Mouse (Mus musculus): ENCODE measurements at regions not wholly inside any gene's neighbourhood (a gene's known extent, or its start where the extent isn't known, plus 50 kb on each side); places are given as distances from the start of the nearest gene placed in this dataset.

DNA sequence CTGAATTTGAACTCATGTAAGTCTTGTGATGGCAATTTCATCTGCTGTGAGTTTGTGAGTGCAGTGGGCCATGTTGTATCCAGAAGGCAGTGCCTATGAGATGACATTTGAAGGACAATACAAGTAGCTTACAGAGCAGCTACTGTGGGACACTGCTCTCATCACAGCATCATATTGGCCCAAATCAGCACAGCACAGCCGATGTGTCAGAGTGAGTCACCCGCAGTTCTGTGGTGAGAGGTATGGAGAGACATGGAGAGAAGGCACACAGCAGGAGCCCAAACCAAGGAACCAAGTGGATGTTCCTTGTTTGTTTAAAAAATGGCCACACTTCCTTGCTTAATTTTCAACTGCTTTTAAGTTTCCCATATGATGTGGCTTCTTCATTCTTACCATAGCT is 617.3 kb downstream of the Tmem132b start:
- TF ChIP-seq IRF4 (IDR thresholded peaks at IDR 0.05; ENCODE audit: low read depth, low read length) (no peak), NELFE (IDR thresholded peaks at IDR 0.05; ENCODE audit: low read depth, low read length) (no peak), POLR2AphosphoS2 (IDR thresholded peaks at IDR 0.05; ENCODE audit: low read depth, low read length) (no peak), BHLHE40 (IDR thresholded peaks at IDR 0.05; ENCODE audit: low read depth, low read length) (no peak), MYC (IDR thresholded peaks at IDR 0.05; ENCODE audit: low read depth, low read length) (no peak), CHD1 (IDR thresholded peaks at IDR 0.05; ENCODE audit: low read depth, low read length) (no peak), RAD21 (IDR thresholded peaks at IDR 0.05; ENCODE audit: low read depth, low read length) (no peak), ELF1 (IDR thresholded peaks at IDR 0.05; ENCODE audit: low read depth, low read length) (no peak), CTCF (conservative IDR thresholded peaks at IDR 0.05 in 1 of 2, IDR thresholded peaks at IDR 0.05 in 1 of 2; ENCODE audit: low read depth in 2 of 2, low read length in 2 of 2) (no peak), CHD2 (IDR thresholded peaks at IDR 0.05; ENCODE audit: low read length) (no peak), HCFC1 (IDR thresholded peaks at IDR 0.05; ENCODE audit: low read depth, low read length) (no peak), MAX (IDR thresholded peaks at IDR 0.05; ENCODE audit: low read length) (no peak), GABPA (IDR thresholded peaks at IDR 0.05; ENCODE audit: insufficient replicate concordance, low read depth, low read length) (no peak), KAT2A (IDR thresholded peaks at IDR 0.05; ENCODE audit: insufficient replicate concordance, low read length) (no peak), ZC3H11A (IDR thresholded peaks at IDR 0.05; ENCODE audit: low read depth, low read length) (no peak), ETS1 (conservative IDR thresholded peaks at IDR 0.05; ENCODE audit: low read depth, low read length) (no peak), USF2 (conservative IDR thresholded peaks at IDR 0.05; ENCODE audit: low read depth, low read length) (no peak), MAFK (IDR thresholded peaks at IDR 0.05; ENCODE audit: insufficient replicate concordance, low read length) (no peak), ZMIZ1 (IDR thresholded peaks at IDR 0.05; ENCODE audit: low read depth, low read length) (no peak)

DNA sequence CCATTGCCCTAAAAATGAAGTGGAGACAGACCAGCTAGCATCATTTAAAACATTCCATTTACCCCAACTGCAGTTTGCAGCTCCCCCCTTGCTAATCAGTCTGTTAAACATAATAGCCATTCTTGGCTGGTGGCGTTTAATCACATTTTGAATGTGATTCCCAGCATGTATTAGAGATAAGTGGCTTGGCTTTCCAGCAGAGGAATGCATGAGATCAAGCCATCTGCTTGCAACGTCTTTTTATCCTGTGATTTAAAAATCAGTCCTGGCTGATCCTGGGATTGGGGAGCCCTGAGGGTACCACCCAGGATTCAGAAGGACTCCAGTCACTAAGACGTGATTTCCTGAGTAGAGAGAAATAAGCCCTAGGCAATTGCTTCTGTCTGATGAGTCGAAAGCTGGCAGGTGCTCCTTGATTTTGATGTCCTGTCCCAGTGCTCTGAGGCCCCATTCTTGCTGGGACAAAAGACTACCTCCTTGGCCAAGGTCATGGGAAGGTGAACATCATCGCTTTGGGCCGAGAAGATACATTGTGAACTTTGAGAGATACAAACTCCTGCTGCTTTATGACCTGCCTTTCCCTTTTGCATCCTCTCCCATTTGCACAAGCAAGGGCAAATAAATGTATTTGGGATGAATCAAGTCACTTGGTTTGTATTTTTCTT is 623.8 kb downstream of the Tmem132b start:
- no peaks in the 10 kb centered on the region for H3K27me3 ChIP-seq (replicated peaks)
- DNase-seq (ENCODE audit: extremely low read depth) = no peak
- H3K4me2 ChIP-seq (ENCODE audit: insufficient read depth, low read depth, poor library complexity, severe bottlenecking) = no peak overlapping the region
- dilution Hi-C loops (cut with MboI; ENCODE audit: extremely low pct_ligation_motif_present, extremely low pct_unique_long_range_greater_than_20kb, low sequenced_read_pairs) = no loop called here
- H3K36me3 ChIP-seq (replicated peaks in 1 of 2; ENCODE audit: control insufficient read depth in 1 of 2, insufficient read depth in 1 of 2, low read length in 1 of 2) = no peaks in the 10 kb centered on the region
- TF ChIP-seq EP300 (IDR thresholded peaks at IDR 0.05; ENCODE audit: low read length) = no peak
- TF ChIP-seq E2F4 (IDR thresholded peaks at IDR 0.05; ENCODE audit: insufficient replicate concordance, low read depth, low read length) = no peak
- no peak for TF ChIP-seq ETS1 (conservative IDR thresholded peaks at IDR 0.05; ENCODE audit: low read depth, low read length)
- TF ChIP-seq GABPA (IDR thresholded peaks at IDR 0.05; ENCODE audit: insufficient replicate concordance, low read depth, low read length) = no peak
- TF ChIP-seq USF1 (IDR thresholded peaks at IDR 0.05; ENCODE audit: low read depth, low read length) = no peak
- TF ChIP-seq NRF1 (IDR thresholded peaks at IDR 0.05; ENCODE audit: low read depth, low read length) = no peak
- no peak for TF ChIP-seq IRF4 (IDR thresholded peaks at IDR 0.05; ENCODE audit: low read depth, low read length)
- TF ChIP-seq ZC3H11A (IDR thresholded peaks at IDR 0.05; ENCODE audit: low read depth, low read length) = no peak
- no peak for TF ChIP-seq MAFK (IDR thresholded peaks at IDR 0.05; ENCODE audit: insufficient replicate concordance, low read length)
- TF ChIP-seq POLR2AphosphoS2 (IDR thresholded peaks at IDR 0.05; ENCODE audit: low read depth, low read length) = no peak
- H3K27ac ChIP-seq (ENCODE audit: insufficient read depth, low read depth) = no peak overlapping the region
- no peak overlapping the region for H3K9ac ChIP-seq (ENCODE audit: insufficient read depth, low read depth)
- in situ Hi-C loops (cut with MboI; ENCODE audit: low pct_ligation_motif_present, low pct_unique_long_range_greater_than_20kb, low sequenced_read_pairs) = no loop called here
- peaks cover 69% of the 10 kb centered on the region for H3K9me3 ChIP-seq (replicated peaks; ENCODE audit: low read length)
- no peaks in the 10 kb centered on the region for H3K4me1 ChIP-seq (ENCODE audit: control insufficient read depth in 1 of 2, insufficient read depth in 2 of 2)
- no peaks in the 10 kb centered on the region for H3K79me2 ChIP-seq (replicated peaks; ENCODE audit: control insufficient read depth, extremely low read depth, insufficient read depth, poor library complexity, severe bottlenecking)
- H3K4me3 ChIP-seq (replicated peaks in 1 of 3; ENCODE audit: low read depth in 2 of 3, low read length in 2 of 3, poor library complexity in 1 of 3) = no peak overlapping the region

More for the DNA sequence above, 617.3 kb downstream of the Tmem132b start:
- Histone ChIP-seq H3K27ac (ENCODE audit: insufficient read depth, low read depth) (no peak overlapping the region), H3K9me3 (replicated peaks; ENCODE audit: low read length) (peaks cover 66% of the 10 kb centered on the region), H3K27me3 (replicated peaks) (no peaks in the 10 kb centered on the region), H3K9ac (ENCODE audit: insufficient read depth, low read depth) (no peak overlapping the region), H3K79me2 (replicated peaks; ENCODE audit: control insufficient read depth, extremely low read depth, insufficient read depth, poor library complexity, severe bottlenecking) (no peaks in the 10 kb centered on the region), H3K4me1 (ENCODE audit: control insufficient read depth in 1 of 2, insufficient read depth in 2 of 2) (no peaks in the 10 kb centered on the region), H3K36me3 (replicated peaks in 1 of 2; ENCODE audit: control insufficient read depth in 1 of 2, insufficient read depth in 1 of 2, low read length in 1 of 2) (no peaks in the 10 kb centered on the region), H3K4me3 (replicated peaks in 1 of 3; ENCODE audit: low read depth in 2 of 3, low read length in 2 of 3, poor library complexity in 1 of 3) (no peak overlapping the region), H3K4me2 (ENCODE audit: insufficient read depth, low read depth, poor library complexity, severe bottlenecking) (no peak overlapping the region)
- in situ Hi-C loops (cut with MboI; ENCODE audit: low pct_ligation_motif_present, low pct_unique_long_range_greater_than_20kb, low sequenced_read_pairs) = no loop called here
- DNase-seq (ENCODE audit: extremely low read depth) = no peak
- dilution Hi-C loops (cut with MboI; ENCODE audit: extremely low pct_ligation_motif_present, extremely low pct_unique_long_range_greater_than_20kb, low sequenced_read_pairs) = no loop called here

Measured in CH12.LX (cell line).